Mouse (Mus musculus) megakaryocyte, adult 5-6 weeks (primary cell): Measurements from ENCODE around the gene Gm16440. TPM values are rescaled to one million over a fixed set of nuclear protein-coding genes. Genes with fewer than 3 reads are reported as not detected.
"Not testable (repeated sequence)": the region's sequence is repeated elsewhere in the genome, so short reads cannot be mapped to it uniquely, and the experiment has no call there.

ENCODE experiments used
- ATAC-seq: 2 replicates; pipeline ENCODE4 v1.8.0; 2016; ENCODE audit warnings: mild to moderate bottlenecking, inconsistent platforms; ENCODE audit not compliant: poor library complexity, severe bottlenecking
- total RNA-seq, 2 experiments: library from RNA; stranded (forward) in 1 of 2; stranded (reverse) in 1 of 2; fragments of 153-499, 151-499 nt in 1 of 2; fragments of 221-1000, 200-1000 nt in 1 of 2; gene quantifications; 2 replicates each; pipeline versions ENCODE4 v1.2.3 to v1.2.4; 2015 to 2017

Gm16440 gene
- total RNA-seq (2015), result not detected in 2 replicates
- total RNA-seq (2017), result not detected in 2 replicates

GRCm38 (mm10) chr14:6390219-6390618 is at the start of gene Gm16440:
Gene Gm16440, minus strand, starts transcription at chr14:6390319.
- not testable (repeated sequence) for ATAC-seq

- ATAC-seq, result not testable (repeated sequence)
Measured at GRCm38 (mm10) chr14:6426766-6427165, 36.6 kb upstream of the Gm16440 start.

- ATAC-seq, result not testable (repeated sequence)
Measured at GRCm38 (mm10) chr14:6426353-6426752, 36.2 kb upstream of the Gm16440 start.

GRCm38 (mm10) chr14:6412382-6412781 is 22.3 kb upstream of the Gm16440 start, which contains the start of gene Gm3591:
Gene Gm3591, minus strand, starts transcription at chr14:6412482.
- ATAC-seq, result not testable (repeated sequence)

GRCm38 (mm10) chr14:6343578-6343977 is 46.5 kb downstream of the Gm16440 start, which contains the start of gene Gm3618:
Gene Gm3618, minus strand, starts transcription at chr14:6343678.
- ATAC-seq, result not testable (repeated sequence)

Other genes starting within 250 kb of the Gm16440 start
- gene Gm21560, start 171.0 kb downstream of the Gm16440 start, total RNA-seq (2015), result not detected in 2 replicates
- gene Gm21560, start 171.0 kb downstream of the Gm16440 start, total RNA-seq (2017), result not detected in 2 replicates
- not detected in 2 replicates for gene Gm3411, start 103.1 kb downstream of the Gm16440 start, total RNA-seq (2015)
- gene Gm3411, start 103.1 kb downstream of the Gm16440 start, total RNA-seq (2017), result not detected in 2 replicates
- gene Gm21103, start 85.5 kb downstream of the Gm16440 start, total RNA-seq (2015), result not detected in 2 replicates
- gene Gm21103, start 85.5 kb downstream of the Gm16440 start, total RNA-seq (2017), result not detected in 2 replicates
- gene Gm3618, start 46.6 kb downstream of the Gm16440 start, total RNA-seq (2015), result not detected in 2 replicates
- gene Gm3618, start 46.6 kb downstream of the Gm16440 start, total RNA-seq (2017), result not detected in 2 replicates
- not detected in 2 replicates for gene Gm3591, start 22.2 kb upstream of the Gm16440 start, total RNA-seq (2015)
- not detected in 2 replicates for gene Gm3591, start 22.2 kb upstream of the Gm16440 start, total RNA-seq (2017)
- gene Gm3594, start 54.3 kb upstream of the Gm16440 start, total RNA-seq (2015), result not detected in 2 replicates
- not detected in 2 replicates for gene Gm3594, start 54.3 kb upstream of the Gm16440 start, total RNA-seq (2017)
- not detected in 2 replicates for gene Gm8356, start 147.0 kb upstream of the Gm16440 start, total RNA-seq (2015)
- gene Gm8356, start 147.0 kb upstream of the Gm16440 start, total RNA-seq (2017), result not detected in 2 replicates
- gene Gm3629, start 200.3 kb upstream of the Gm16440 start, total RNA-seq (2015), result not detected in 2 replicates
- gene Gm3629, start 200.3 kb upstream of the Gm16440 start, total RNA-seq (2017), result not detected in 2 replicates
- gene Gm3460, start 232.1 kb upstream of the Gm16440 start, total RNA-seq (2015), result not detected in 2 replicates
- gene Gm3460, start 232.1 kb upstream of the Gm16440 start, total RNA-seq (2017), result not detected in 2 replicates